ENCODE assay signal across 7 mouse cellular contexts in the genomic region with DNA sequence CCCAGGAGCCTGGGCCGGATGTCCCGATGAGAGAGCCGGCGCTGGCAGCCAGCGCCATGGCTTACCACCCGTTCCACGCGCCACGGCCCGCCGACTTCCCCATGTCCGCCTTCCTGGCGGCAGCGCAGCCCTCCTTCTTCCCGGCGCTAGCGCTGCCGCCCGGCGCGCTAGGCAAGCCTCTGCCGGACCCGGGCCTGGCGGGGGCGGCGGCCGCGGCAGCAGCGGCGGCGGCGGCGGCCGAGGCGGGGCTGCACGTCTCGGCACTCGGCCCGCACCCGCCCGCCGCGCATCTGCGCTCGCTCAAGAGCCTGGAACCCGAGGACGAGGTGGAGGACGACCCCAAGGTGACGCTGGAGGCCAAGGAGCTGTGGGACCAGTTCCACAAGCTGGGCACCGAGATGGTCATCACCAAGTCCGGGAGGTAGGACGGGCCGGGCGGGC. TPM values are rescaled to one million over a fixed set of nuclear protein-coding genes. Genes with fewer than 3 reads are reported as not detected.
DNase-seq lines count a peak whose midpoint lies in the region; ATAC-seq lines count a peak whose summit lies in the region.

No protein-coding gene starts in this region.

- peaks cover 85% of the 10 kb centered on the region for H3K27me3 ChIP-seq in forebrain, embryonic 15.5 days
- H3K27me3 ChIP-seq in limb, embryonic 12.5 days = peaks cover 94% of the 10 kb centered on the region
- H3K27me3 ChIP-seq in neural tube, embryonic 13.5 days = peaks cover 97% of the 10 kb centered on the region

- no peaks in the 10 kb centered on the region for H3K9me3 ChIP-seq in forebrain, embryonic 15.5 days
- H3K9me3 ChIP-seq in limb, embryonic 12.5 days = no peaks in the 10 kb centered on the region
- H3K9me3 ChIP-seq in neural tube, embryonic 13.5 days = no peaks in the 10 kb centered on the region

- peaks cover 41% of the 10 kb centered on the region for H3K4me1 ChIP-seq in forebrain, embryonic 15.5 days
- peaks cover 64% of the 10 kb centered on the region for H3K4me1 ChIP-seq in limb, embryonic 12.5 days (replicated peaks)
- H3K4me1 ChIP-seq in neural tube, embryonic 13.5 days (replicated peaks) = peaks cover 53% of the 10 kb centered on the region

- WGBS in forebrain, embryonic 15.5 days = under 1% methylated on average over 54 of the region's 54 CpGs
- WGBS in limb, embryonic 12.5 days = 0% methylated on average over 54 of the region's 54 CpGs
- under 1% methylated on average over 42 of the region's 54 CpGs for WGBS in neural tube, embryonic 13.5 days

- H3K9ac ChIP-seq in forebrain, embryonic 15.5 days (replicated peaks) = no peak overlapping the region
- H3K9ac ChIP-seq in limb, embryonic 12.5 days (replicated peaks) = peak overlapping the region; percentile 90
- peak overlapping the region; percentile 71 for H3K9ac ChIP-seq in neural tube, embryonic 13.5 days

- no peak for ATAC-seq in forebrain, embryonic 15.5 days (replicated peaks)
- no peak for ATAC-seq in limb, embryonic 12.5 days (ENCODE audit: insufficient number of reproducible peaks, insufficient read depth, low FRiP score, low TSS enrichment, low read depth)
- peak; percentile 2; the same call in 1 of the 2 replicates for ATAC-seq in neural tube, embryonic 13.5 days (ENCODE audit: low read depth)

- peak; percentile 53 for DNase-seq in urinary bladder, adult 2 months (ENCODE audit: low spot score)
- no peak for DNase-seq in urinary bladder, postnatal 4 days (ENCODE audit: low spot score in 2 of 2)
- no peak for DNase-seq in right cerebral cortex, adult 18-20 months
- DNase-seq in left cerebral cortex, adult 11 months (ENCODE audit: low spot score) = no peak

- H3K4me2 ChIP-seq in forebrain, embryonic 15.5 days (replicated peaks) = peak overlapping the region; percentile 47
- H3K4me2 ChIP-seq in limb, embryonic 12.5 days = peak overlapping the region; percentile 83
- H3K4me2 ChIP-seq in neural tube, embryonic 13.5 days = peak overlapping the region; percentile 60

- peak overlapping the region; percentile 32 for H3K4me3 ChIP-seq in forebrain, embryonic 15.5 days
- peak overlapping the region; percentile 66 for H3K4me3 ChIP-seq in limb, embryonic 12.5 days (replicated peaks)
- H3K4me3 ChIP-seq in neural tube, embryonic 13.5 days = peak overlapping the region; percentile 42

- H3K27ac ChIP-seq in forebrain, embryonic 15.5 days (replicated peaks) = no peak overlapping the region
- H3K27ac ChIP-seq in limb, embryonic 12.5 days = peak overlapping the region; percentile 91
- H3K27ac ChIP-seq in neural tube, embryonic 13.5 days (replicated peaks) = peak overlapping the region; percentile 52

- H3K36me3 ChIP-seq in forebrain, embryonic 15.5 days = no peaks in the 10 kb centered on the region
- peaks cover 6% of the 10 kb centered on the region; the same call in 1 of the 2 replicates for H3K36me3 ChIP-seq in limb, embryonic 12.5 days
- no peaks in the 10 kb centered on the region for H3K36me3 ChIP-seq in neural tube, embryonic 13.5 days

RNA-seq across cellular contexts. Expression of a gene that starts 0.8 kb away (rescaled TPM):
- polyA plus RNA-seq in urinary bladder, adult 2 months (2012; rRNA removed) = 130 and 133 TPM in 2 replicates
- polyA plus RNA-seq in forebrain, embryonic 15.5 days (2015; fragmentation: Nextera tagmentation; extraction: Ambion mirVana) = 0.76 and 0.86 TPM in 2 replicates
- polyA plus RNA-seq in limb, embryonic 12.5 days (2016; fragmentation: Nextera tagmentation; extraction: Ambion mirVana) = 7.9 and 10.0 TPM in 2 replicates
- 1.6 and 1.7 TPM in 2 replicates for polyA plus RNA-seq in neural tube, embryonic 13.5 days (2015; fragmentation: Nextera tagmentation; extraction: Ambion mirVana)

RNA-seq across cellular contexts. Expression of a gene that starts 17.0 kb away (rescaled TPM):
- polyA plus RNA-seq in urinary bladder, adult 2 months (2012; rRNA removed) = not detected in 2 replicates
- not detected in 2 replicates for polyA plus RNA-seq in forebrain, embryonic 15.5 days (2015; fragmentation: Nextera tagmentation; extraction: Ambion mirVana)
- polyA plus RNA-seq in limb, embryonic 12.5 days (2016; fragmentation: Nextera tagmentation; extraction: Ambion mirVana) = not detected in 2 replicates
- polyA plus RNA-seq in neural tube, embryonic 13.5 days (2015; fragmentation: Nextera tagmentation; extraction: Ambion mirVana) = not detected in 2 replicates

RNA-seq across cellular contexts. Expression of a gene that starts 53.1 kb away (rescaled TPM):
- 17.1 and 23.1 TPM in 2 replicates for polyA plus RNA-seq in urinary bladder, adult 2 months (2012; rRNA removed)
- 0.11 and 0.25 TPM in 2 replicates for polyA plus RNA-seq in forebrain, embryonic 15.5 days (2015; fragmentation: Nextera tagmentation; extraction: Ambion mirVana)
- 39.2 and 44.0 TPM in 2 replicates for polyA plus RNA-seq in limb, embryonic 12.5 days (2016; fragmentation: Nextera tagmentation; extraction: Ambion mirVana)
- 0.25 and 0.59 TPM in 2 replicates for polyA plus RNA-seq in neural tube, embryonic 13.5 days (2015; fragmentation: Nextera tagmentation; extraction: Ambion mirVana)

Comparison
In these comparisons a context has a peak if more than half of its experiments do, and no peak if none do; other contexts are left out.
1. RNA of a gene that starts 0.8 kb away (polyA plus RNA-seq): 130 to 133 TPM in urinary bladder, adult 2 months; 7.9 to 10.0 TPM in limb, embryonic 12.5 days, 1.6 to 1.7 TPM in neural tube, embryonic 13.5 days and 0.76 to 0.86 TPM in forebrain, embryonic 15.5 days; every median in the first group is over 10 times any median in the second.
2. RNA of a gene that starts 53.1 kb away (polyA plus RNA-seq): 39.2 to 44.0 TPM in limb, embryonic 12.5 days and 17.1 to 23.1 TPM in urinary bladder, adult 2 months; 0.11 to 0.25 TPM in forebrain, embryonic 15.5 days and 0.25 to 0.59 TPM in neural tube, embryonic 13.5 days; every median in the first group is over 10 times any median in the second.
3. Peak in every context shown above with its lines, with median percentiles within 50 percentile points of each other: H3K4me2 ChIP-seq and H3K4me3 ChIP-seq.